Mouse (Mus musculus) olfactory bulb, adult 2 months (tissue): ENCODE data around the gene Cd209a.

Source experiments
- CTCF ChIP-seq: fragments of 200-500 bp; IDR thresholded peaks from 2 replicates; pipeline ENCODE4 v1.5.1; 2012; ENCODE audit warnings: low read depth, mild to moderate bottlenecking, low read length, moderate library complexity; ENCODE audit not compliant: insufficient read depth
- POLR2A ChIP-seq: fragments of 200-500 bp; IDR thresholded peaks from 2 replicates; pipeline ENCODE4 v1.6.1; 2012; ENCODE audit warnings: mild to moderate bottlenecking, low read depth, low read length, moderate library complexity; ENCODE audit not compliant: insufficient read depth

DNA sequence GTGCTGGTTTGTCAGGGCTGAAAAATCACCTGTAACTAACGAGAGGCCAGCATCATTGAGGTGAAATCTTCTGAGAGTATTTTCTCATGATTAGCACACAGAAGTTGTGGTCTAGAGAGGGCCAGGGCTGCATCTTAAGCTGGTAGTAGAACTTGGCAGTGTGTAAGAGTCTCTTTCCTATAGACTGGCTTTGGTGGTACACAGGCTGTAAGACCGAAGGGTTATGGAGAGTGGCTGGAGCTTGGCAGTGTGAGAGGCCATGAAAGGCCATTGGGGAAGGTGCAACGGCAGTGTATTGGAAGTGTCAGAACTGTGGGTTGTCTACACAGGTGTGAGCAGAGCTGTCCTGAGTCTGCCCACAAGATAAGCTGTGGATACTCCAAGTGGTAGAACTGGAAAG lies 38.5 kb downstream of the Cd209a start:
- TF ChIP-seq CTCF (no peak), POLR2A (no peak)
